Mouse (Mus musculus) CD4-positive, CD25-positive, alpha-beta regulatory T cell (primary cell): ENCODE results near the gene Mpv17l. TPM values are rescaled to one million over a fixed set of nuclear protein-coding genes. Genes with fewer than 3 reads are reported as not detected.

Experiments used
- polyA plus RNA-seq: library from polyadenylated mRNA; unstranded; fragments of 100-300 nt; shearing (Covaris generic); gene quantifications from one replicate; pipeline ENCODE4 v1.2.1, GENCODE M21; 2017

Mpv17l gene
- polyA plus RNA-seq, result 0.50 TPM

GRCm38 (mm10) chr16:13902888-13903483 lies at the start of gene Mpv17l, which contains the start of gene Pdxdc1:
TSS of gene Mpv17l (plus strand) at chr16:13903161.
TSS of gene Pdxdc1 (minus strand) at chr16:13903131.

GRCm38 (mm10) chr16:13986574-13987478 lies 83.9 kb downstream of the Mpv17l start, which contains the start of the genes 2900011O08Rik and Ifitm7:
TSS of gene 2900011O08Rik (plus strand) at chr16:13986604.
TSS of gene Ifitm7 (minus strand) at chr16:13986888.

Other genes with a start within 250 kb of the Mpv17l start
- gene Parn, start 235.0 kb upstream of the Mpv17l start, polyA plus RNA-seq, result 57.3 TPM
- 56.4 TPM for gene Bfar, start 231.3 kb upstream of the Mpv17l start, polyA plus RNA-seq
- 8.3 TPM for gene 3110001I22Rik, start 231.2 kb upstream of the Mpv17l start, polyA plus RNA-seq
- gene Pla2g10, start 172.2 kb upstream of the Mpv17l start, polyA plus RNA-seq, result 0.56 TPM
- 39.5 TPM for gene Rrn3, start 122.5 kb upstream of the Mpv17l start, polyA plus RNA-seq
- 179 TPM for gene Ntan1, start 84.3 kb upstream of the Mpv17l start, polyA plus RNA-seq
- 57.3 TPM for gene Pdxdc1, start within 50 bp of the Mpv17l start, polyA plus RNA-seq
- gene 2900011O08Rik, start 83.4 kb downstream of the Mpv17l start, polyA plus RNA-seq, result 0.14 TPM
- gene Ifitm7, start 83.7 kb downstream of the Mpv17l start, polyA plus RNA-seq, result 0.31 TPM